Mouse (Mus musculus) cortical plate, adult 2 months (tissue): ENCODE data around the gene Syt7.
A peak's percentile ranks its signal among the peaks of the same experiment; 100 is the strongest.

Experiments
- CTCF ChIP-seq: fragments of 200-500 bp; IDR thresholded peaks from 2 replicates; pipeline ENCODE4 v1.5.1; 2011; ENCODE audit warnings: mild to moderate bottlenecking, control low read depth, low read length; ENCODE audit not compliant: insufficient read depth; ENCODE audit errors: extremely low read depth
- POLR2A ChIP-seq: fragments of 200-500 bp; IDR thresholded peaks from 2 replicates; pipeline ENCODE4 v1.6.1; 2011; ENCODE audit warnings: mild to moderate bottlenecking, low read length, control low read depth; ENCODE audit not compliant: insufficient read depth; ENCODE audit errors: extremely low read depth

GRCm38 (mm10) chr19:10388615-10389313 is at the start of gene Syt7:
- peak; percentile 28; the same call in 1 of the 2 replicates for TF ChIP-seq POLR2A
- TF ChIP-seq CTCF: 0 out of 2 replicates have a peak, but pooled peaks have one; percentile 2
